Mouse (Mus musculus) neural tube, embryonic 12.5 days (tissue): ENCODE measurements around the gene Bves. TPM values are rescaled to one million over a fixed set of nuclear protein-coding genes. Genes with fewer than 3 reads are reported as not detected.

Experiments
- ATAC-seq: fragments of 200-750 bp; cut with Nextera tagmentation; 2 replicates; pipeline ENCODE4 v1.8.0; 2017; ENCODE audit warnings: low read depth, mild to moderate bottlenecking, moderate TSS enrichment, moderate library complexity; ENCODE audit not compliant: low FRiP score
- H3K27ac ChIP-seq: fragments of 300-500 bp; sonication (generic); 2 replicates; pipeline ENCODE4 v1.5.1; 2016
- H3K27me3 ChIP-seq: fragments of 300-500 bp; sonication (generic); replicated peaks from 2 replicates; pipeline ENCODE4 v1.6.1; 2016; ENCODE audit warnings: mild to moderate bottlenecking
- H3K36me3 ChIP-seq: fragments of 300-500 bp; sonication (generic); 2 replicates; pipeline ENCODE4 v1.6.1; 2016; ENCODE audit warnings: mild to moderate bottlenecking
- H3K4me1 ChIP-seq: fragments of 300-500 bp; sonication (generic); 2 replicates; pipeline ENCODE4 v1.6.1; 2016
- H3K4me2 ChIP-seq: fragments of 300-500 bp; sonication (generic); replicated peaks from 2 replicates; pipeline ENCODE4 v1.6.1; 2016; ENCODE audit warnings: mild to moderate bottlenecking
- H3K4me3 ChIP-seq: fragments of 300-500 bp; sonication (generic); 2 replicates; pipeline ENCODE4 v1.5.1; 2016
- H3K9ac ChIP-seq: fragments of 300-500 bp; sonication (generic); 2 replicates; pipeline ENCODE4 v1.6.1; 2016; ENCODE audit warnings: mild to moderate bottlenecking
- H3K9me3 ChIP-seq: fragments of 300-500 bp; sonication (generic); 2 replicates; pipeline ENCODE4 v1.6.1; 2016; ENCODE audit warnings: mild to moderate bottlenecking
- WGBS: fragments of 180-500 bp; shearing (Covaris S2); methylation state at CpG from one replicate; pipeline ENCODE4 v1.1.7; 2016; 5-methylcytosine and 5-hydroxymethylcytosine counted together
- polyA plus RNA-seq: library from polyadenylated mRNA; unstranded; fragments of >200 nt; fragmentation: Nextera tagmentation; extraction: Ambion mirVana; gene quantifications from 2 replicates; pipeline ENCODE4 v1.2.1, GENCODE M21; 2016

The Bves gene
- polyA plus RNA-seq, 1 experiment from 2014 or later: 2.7 TPM

GRCm38 (mm10) chr10:45412144-45412543 is 76.6 kb downstream of the Bves start:
- Histone ChIP-seq H3K4me1 (0 out of 2 replicates have a peak, but pooled peaks cover 3% of the 10 kb centered on the region), H3K4me3 (no peak overlapping the region), H3K4me2 (no peak overlapping the region), H3K36me3 (no peaks in the 10 kb centered on the region), H3K27ac (no peak overlapping the region), H3K9ac (no peak overlapping the region), H3K9me3 (no peaks in the 10 kb centered on the region), H3K27me3 (no peaks in the 10 kb centered on the region)
- no peak for ATAC-seq
- 32% methylated on average over 5 of the region's 5 CpGs for WGBS

Other genes starting within 250 kb of the Bves start
- gene Popdc3, start 157.7 kb upstream of the Bves start, polyA plus RNA-seq: 0.81 and 1.1 TPM in 2 replicates
- gene Lin28b, start 150.6 kb downstream of the Bves start, polyA plus RNA-seq: 11.8 and 14.0 TPM in 2 replicates
- gene Hace1, start 242.1 kb downstream of the Bves start, polyA plus RNA-seq: 19.5 and 21.1 TPM in 2 replicates